Mouse (Mus musculus) brain, embryonic 14.5 days (tissue): ENCODE results near the gene Itga9.

Experiments used
- CTCF ChIP-seq: fragments of 200-500 bp; IDR thresholded peaks from 2 replicates; pipeline ENCODE4 v1.5.1; 2012; ENCODE audit warnings: inconsistent platforms, mild to moderate bottlenecking, moderate library complexity, borderline replicate concordance; ENCODE audit not compliant: insufficient read depth, insufficient read length; ENCODE audit errors: extremely low read depth
- POLR2A ChIP-seq: fragments of 200-500 bp; IDR thresholded peaks from 2 replicates; pipeline ENCODE4 v1.6.1; 2012; ENCODE audit warnings: mild to moderate bottlenecking, inconsistent platforms, borderline replicate concordance; ENCODE audit not compliant: poor library complexity, insufficient read depth, insufficient read length, severe bottlenecking; ENCODE audit errors: extremely low read depth

DNA sequence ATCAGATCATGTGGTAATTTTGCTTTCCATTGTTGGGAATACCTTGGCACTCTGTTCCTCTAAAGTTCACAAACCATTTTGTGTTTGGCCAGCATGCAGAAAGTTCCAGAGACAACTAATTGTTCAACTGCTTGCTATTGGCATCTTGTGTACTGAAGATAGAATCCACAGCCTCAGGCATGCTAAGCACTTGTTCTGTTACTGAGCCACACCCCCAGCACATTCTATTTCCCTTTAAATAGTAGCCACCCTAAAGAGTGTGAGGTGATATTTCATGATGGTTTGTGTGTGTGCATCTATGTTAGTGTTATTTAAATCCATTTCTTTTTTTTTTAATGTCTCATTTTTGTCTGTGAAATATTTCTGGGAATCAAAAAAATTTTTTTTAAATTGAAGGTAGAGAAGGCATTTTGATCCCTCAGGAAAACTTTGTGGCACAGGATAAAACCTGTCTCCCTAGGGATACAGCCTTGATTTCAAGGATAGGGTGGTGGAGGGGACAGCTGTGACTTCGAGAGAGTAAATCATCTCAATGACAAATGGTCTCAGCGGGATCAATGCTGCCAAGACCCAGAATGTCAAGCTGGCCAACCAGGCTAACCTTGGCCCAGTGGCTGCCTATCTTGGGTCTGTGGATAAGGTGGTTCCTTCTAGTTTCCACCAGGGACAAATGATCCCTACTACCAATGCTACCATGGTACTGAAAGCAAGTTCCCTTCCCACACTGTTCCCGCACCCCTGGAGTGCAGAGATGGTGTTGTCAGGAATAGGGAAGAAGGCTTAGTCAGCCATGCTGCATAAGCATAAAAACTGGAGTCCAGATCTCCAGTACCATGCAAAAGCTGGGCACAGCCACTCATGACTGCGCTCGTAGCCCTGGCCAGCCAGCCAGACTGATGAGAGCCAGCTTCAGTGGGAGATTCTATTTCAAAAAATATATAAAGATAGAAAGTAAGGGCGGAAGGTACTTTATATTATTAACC, 25.6 kb downstream of the Itga9 start:
- TF ChIP-seq CTCF (no peak), POLR2A (no peak)
